Mouse (Mus musculus) limb, embryonic 11.5 days (tissue): ENCODE results near the gene Phlpp1. TPM values are rescaled to one million over a fixed set of nuclear protein-coding genes. Genes with fewer than 3 reads are reported as not detected.

Source experiments
- ATAC-seq: fragments of 200-750 bp; cut with Nextera tagmentation; 2 replicates; pipeline ENCODE4 v1.8.0; 2017; ENCODE audit warnings: low read depth; ENCODE audit not compliant: insufficient number of reproducible peaks, low FRiP score, low TSS enrichment
- DNase-seq: peaks from one replicate; pipeline ENCODE4 v3.0.0-alpha.2; 2015; ENCODE audit warnings: low spot score
- H3K27ac ChIP-seq: fragments of 300-500 bp; sonication (generic); replicated peaks from 2 replicates; pipeline ENCODE4 v1.5.1; 2014; ENCODE audit warnings: low read depth, mild to moderate bottlenecking, low read length
- H3K27me3 ChIP-seq: fragments of 300-500 bp; sonication (generic); 2 replicates; pipeline ENCODE4 v1.6.1; 2014; ENCODE audit warnings: mild to moderate bottlenecking, low read length, mixed read lengths; ENCODE audit not compliant: control insufficient read depth, insufficient read depth
- H3K36me3 ChIP-seq: fragments of 300-500 bp; sonication (generic); 2 replicates; pipeline ENCODE4 v1.6.1; 2014; ENCODE audit warnings: mild to moderate bottlenecking, low read length, moderate library complexity, mixed read lengths; ENCODE audit not compliant: control insufficient read depth, insufficient read depth
- H3K4me1 ChIP-seq: fragments of 300-500 bp; sonication (generic); 2 replicates; pipeline ENCODE4 v1.6.1; 2014; ENCODE audit warnings: low read length, mixed read lengths; ENCODE audit not compliant: control insufficient read depth, insufficient read depth
- H3K4me2 ChIP-seq: fragments of 300-500 bp; sonication (generic); 2 replicates; pipeline ENCODE4 v1.6.1; 2014; ENCODE audit warnings: low read depth, mild to moderate bottlenecking, moderate library complexity; ENCODE audit not compliant: severe bottlenecking
- H3K4me3 ChIP-seq: fragments of 300-500 bp; sonication (generic); 2 replicates; pipeline ENCODE4 v1.5.1; 2014; ENCODE audit warnings: low read depth, low read length
- H3K9ac ChIP-seq: fragments of 300-500 bp; sonication (generic); 2 replicates; pipeline ENCODE4 v1.6.1; 2014; ENCODE audit warnings: mild to moderate bottlenecking, low read length
- H3K9me3 ChIP-seq: fragments of 300-500 bp; sonication (generic); 2 replicates; pipeline ENCODE4 v1.6.1; 2016; ENCODE audit warnings: low read length; ENCODE audit not compliant: control insufficient read depth
- WGBS: fragments of 180-500 bp; shearing (Covaris S2); extraction: QIAGEN DNeasy Blood & Tissue Kit; methylation state at CpG from one replicate; pipeline ENCODE4 v1.1.7; 2014; 5-methylcytosine and 5-hydroxymethylcytosine counted together
- polyA plus RNA-seq: library from polyadenylated mRNA; unstranded; fragments of >200 nt; fragmentation: Nextera tagmentation; extraction: Ambion mirVana; gene quantifications from 2 replicates; pipeline ENCODE4 v1.2.1, GENCODE M21; 2014

Phlpp1 gene
- polyA plus RNA-seq, 1 experiment from 2014 or later = 3.2 TPM

DNA sequence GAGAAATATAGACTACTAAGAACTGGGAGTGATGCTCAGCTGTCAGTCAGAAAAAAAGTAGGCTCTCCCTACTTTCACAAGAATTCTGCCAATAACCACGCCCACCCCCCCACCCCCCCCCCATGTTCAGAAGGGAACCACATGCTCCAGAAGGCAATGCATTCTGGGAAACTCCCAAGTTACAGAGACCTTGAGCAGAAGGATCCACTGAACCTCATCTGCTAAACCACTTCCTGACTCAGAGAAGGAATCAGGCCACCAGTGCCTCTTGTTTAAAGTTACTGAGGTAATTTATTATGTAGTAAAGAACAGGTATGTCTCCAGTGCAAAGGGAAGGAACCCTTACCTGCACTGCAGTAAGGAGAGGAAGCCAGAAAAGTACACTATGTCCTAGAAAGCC, 26.5 kb upstream of the Phlpp1 start:
- DNase-seq (no peak), ATAC-seq (no peak)
- H3K9me3 ChIP-seq = no peaks in the 10 kb centered on the region
- 68% methylated on average over 1 of the region's 1 CpGs for WGBS
- no peak overlapping the region for H3K27ac ChIP-seq
- no peaks in the 10 kb centered on the region for H3K36me3 ChIP-seq
- no peak overlapping the region for H3K4me3 ChIP-seq
- no peaks in the 10 kb centered on the region for H3K4me1 ChIP-seq
- no peak overlapping the region for H3K4me2 ChIP-seq
- H3K9ac ChIP-seq = no peak overlapping the region
- H3K27me3 ChIP-seq = no peaks in the 10 kb centered on the region

DNA sequence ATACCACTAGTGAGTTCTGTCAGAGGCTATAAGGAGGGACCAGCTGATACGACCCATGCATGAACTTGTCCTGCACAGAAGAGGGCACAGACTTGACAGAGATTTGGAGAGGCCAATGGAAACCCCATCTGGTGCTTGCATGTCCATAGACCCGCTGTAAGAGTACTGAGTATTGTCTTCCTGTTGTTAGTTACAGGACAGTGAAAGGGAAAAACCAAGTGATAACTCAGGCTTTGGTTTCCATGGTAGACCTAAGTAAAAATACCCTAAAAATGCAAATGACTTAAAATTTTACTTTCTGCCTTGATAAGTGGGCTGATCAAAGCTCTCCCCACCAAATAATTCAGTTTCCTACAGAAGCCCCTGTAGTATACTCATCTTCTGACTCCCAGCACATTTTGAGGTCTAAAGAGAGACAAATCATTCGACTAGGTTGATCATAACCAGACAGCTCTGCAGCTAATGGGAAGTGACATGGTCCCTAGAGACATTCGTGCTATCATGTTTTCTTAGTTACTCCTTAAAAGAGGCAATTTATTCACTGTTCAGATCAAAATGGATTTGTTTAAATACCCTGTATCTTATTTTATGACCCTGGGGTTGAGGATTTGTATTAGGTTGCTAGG, 25.9 kb upstream of the Phlpp1 start:
- Histone ChIP-seq H3K36me3 (no peaks in the 10 kb centered on the region), H3K27me3 (no peaks in the 10 kb centered on the region), H3K9ac (no peak overlapping the region), H3K4me2 (no peak overlapping the region), H3K9me3 (no peaks in the 10 kb centered on the region), H3K4me3 (no peak overlapping the region), H3K27ac (no peak overlapping the region), H3K4me1 (no peaks in the 10 kb centered on the region)
- 88% methylated on average over 4 of the region's 4 CpGs for WGBS
- ATAC-seq (no peak), DNase-seq (no peak)

DNA sequence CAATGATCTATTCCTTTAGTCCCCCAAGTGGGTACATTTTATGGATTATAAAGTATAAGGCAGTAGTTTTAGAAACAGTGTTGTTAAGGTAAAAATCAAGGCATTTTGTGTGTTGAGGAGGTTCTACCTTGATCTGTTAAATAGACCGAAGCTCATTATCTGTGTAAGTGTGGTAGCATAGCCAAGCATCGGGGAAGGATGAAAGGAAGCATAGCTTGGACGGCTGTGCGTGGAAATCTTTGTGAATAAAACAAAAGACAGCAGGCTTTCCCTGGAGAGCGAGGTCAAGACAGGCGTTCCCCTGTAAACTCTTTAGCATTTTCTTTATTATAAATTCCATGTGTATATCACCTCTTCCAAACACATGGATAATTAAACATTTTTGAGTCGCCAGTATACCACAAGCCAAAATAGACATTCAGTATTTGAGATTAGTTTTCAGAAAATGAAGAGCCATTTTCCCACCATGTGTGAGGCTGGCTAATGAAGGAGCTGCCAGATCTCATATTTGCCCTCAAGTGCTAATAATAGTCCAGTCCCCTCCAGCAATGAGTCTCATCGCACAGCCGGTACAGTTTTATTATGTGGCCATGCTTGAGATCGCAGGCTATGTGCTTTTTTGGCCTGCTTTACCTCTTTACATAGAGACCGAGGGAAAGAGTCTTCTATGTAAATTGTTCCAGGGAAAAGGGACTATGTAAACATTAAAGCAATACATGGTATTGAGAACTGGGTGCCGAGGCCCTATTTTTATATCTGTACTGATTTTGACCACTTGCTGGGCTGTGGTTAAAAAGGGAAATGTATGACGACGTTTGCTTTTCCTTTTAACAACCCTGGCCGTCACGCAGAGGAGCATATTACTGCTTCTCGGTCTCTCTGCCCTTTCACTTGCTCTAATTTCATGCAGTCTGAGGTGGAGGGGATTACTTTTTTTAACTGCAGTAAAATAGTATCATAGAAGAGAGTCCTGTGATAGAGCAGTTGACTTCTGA, 22.9 kb upstream of the Phlpp1 start:
- ATAC-seq = no peak
- Histone ChIP-seq H3K9me3 (no peaks in the 10 kb centered on the region), H3K27ac (no peak overlapping the region), H3K9ac (no peak overlapping the region), H3K27me3 (no peaks in the 10 kb centered on the region), H3K4me2 (no peak overlapping the region), H3K4me1 (no peaks in the 10 kb centered on the region), H3K36me3 (no peaks in the 10 kb centered on the region), H3K4me3 (no peak overlapping the region)
- 83% methylated on average over 17 of the region's 17 CpGs for WGBS
- DNase-seq = no peak

DNA sequence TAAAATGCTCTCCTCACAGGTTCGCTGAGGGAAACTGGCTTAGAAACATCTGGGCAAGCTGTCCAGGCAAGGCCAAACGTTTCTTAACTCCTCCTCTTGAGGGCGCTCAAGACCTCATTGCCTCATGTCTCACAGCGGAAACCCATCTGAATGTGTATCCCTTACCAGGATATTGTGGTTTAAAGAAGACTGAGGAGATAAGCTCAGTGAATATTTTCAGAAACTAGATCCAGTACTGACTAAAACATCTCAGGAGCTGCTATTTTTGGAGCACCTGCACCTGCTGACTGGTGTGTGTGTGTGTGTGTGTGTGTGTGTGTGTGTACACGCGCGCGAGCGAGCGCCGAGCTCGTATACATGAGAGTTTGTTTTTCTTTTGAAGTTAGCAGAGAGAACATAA, 19.7 kb upstream of the Phlpp1 start:
- Histone ChIP-seq H3K9me3 (no peaks in the 10 kb centered on the region), H3K27me3 (no peaks in the 10 kb centered on the region), H3K4me3 (no peak overlapping the region), H3K27ac (no peak overlapping the region), H3K4me2 (no peak overlapping the region), H3K4me1 (no peaks in the 10 kb centered on the region), H3K9ac (no peak overlapping the region), H3K36me3 (no peaks in the 10 kb centered on the region)
- WGBS = 85% methylated on average over 12 of the region's 12 CpGs
- DNase-seq (no peak), ATAC-seq (no peak)

DNA sequence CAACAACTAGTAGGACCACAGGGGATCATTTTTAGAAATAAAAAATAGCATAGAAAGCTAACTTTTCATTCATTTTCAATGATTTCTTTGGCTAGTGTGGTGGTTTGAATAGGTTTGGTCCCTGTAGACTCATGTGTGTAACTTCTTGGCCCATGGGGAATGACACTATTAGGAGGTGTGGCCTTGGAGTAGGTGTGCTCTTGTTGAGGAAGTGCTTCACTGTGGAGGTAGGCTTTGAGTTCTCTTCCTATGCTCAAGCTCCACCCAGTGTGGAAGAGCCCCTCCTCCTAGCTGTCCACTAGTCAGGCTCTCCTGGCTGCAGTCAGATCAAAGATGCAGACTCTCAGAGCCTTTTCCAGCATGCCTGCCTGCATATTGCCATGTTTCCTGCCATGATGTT, 18.8 kb upstream of the Phlpp1 start:
- Histone ChIP-seq H3K9me3 (no peaks in the 10 kb centered on the region), H3K4me2 (no peak overlapping the region), H3K4me1 (no peaks in the 10 kb centered on the region), H3K9ac (no peak overlapping the region), H3K27ac (no peak overlapping the region), H3K4me3 (no peak overlapping the region), H3K27me3 (no peaks in the 10 kb centered on the region), H3K36me3 (no peaks in the 10 kb centered on the region)
- DNase-seq (no peak), ATAC-seq (no peak)

DNA sequence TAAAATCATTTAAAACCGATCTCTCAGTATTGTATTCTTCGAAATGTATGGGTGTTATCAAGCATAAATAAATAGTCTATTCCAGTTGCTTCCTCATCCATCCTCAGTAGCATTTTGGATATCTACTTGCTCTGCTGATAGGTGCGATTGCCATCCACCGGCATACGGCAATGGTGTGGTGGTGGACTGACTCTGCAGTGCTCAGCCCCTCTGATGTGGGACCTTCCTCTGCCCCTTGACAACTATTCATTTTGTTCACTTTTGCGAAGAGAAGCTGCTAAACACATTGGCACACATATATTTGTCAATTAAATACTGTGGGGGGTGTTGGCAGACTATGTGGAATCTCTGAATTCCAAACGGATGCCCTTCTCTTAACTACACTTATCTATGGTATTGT, 17.0 kb upstream of the Phlpp1 start:
- H3K4me3 ChIP-seq = no peak overlapping the region
- no peak for ATAC-seq
- H3K9me3 ChIP-seq = no peaks in the 10 kb centered on the region
- WGBS = 90% methylated on average over 7 of the region's 7 CpGs
- H3K36me3 ChIP-seq = no peaks in the 10 kb centered on the region
- no peaks in the 10 kb centered on the region for H3K4me1 ChIP-seq
- no peak overlapping the region for H3K4me2 ChIP-seq
- DNase-seq = no peak
- H3K9ac ChIP-seq = no peak overlapping the region
- H3K27ac ChIP-seq = no peak overlapping the region
- no peaks in the 10 kb centered on the region for H3K27me3 ChIP-seq

DNA sequence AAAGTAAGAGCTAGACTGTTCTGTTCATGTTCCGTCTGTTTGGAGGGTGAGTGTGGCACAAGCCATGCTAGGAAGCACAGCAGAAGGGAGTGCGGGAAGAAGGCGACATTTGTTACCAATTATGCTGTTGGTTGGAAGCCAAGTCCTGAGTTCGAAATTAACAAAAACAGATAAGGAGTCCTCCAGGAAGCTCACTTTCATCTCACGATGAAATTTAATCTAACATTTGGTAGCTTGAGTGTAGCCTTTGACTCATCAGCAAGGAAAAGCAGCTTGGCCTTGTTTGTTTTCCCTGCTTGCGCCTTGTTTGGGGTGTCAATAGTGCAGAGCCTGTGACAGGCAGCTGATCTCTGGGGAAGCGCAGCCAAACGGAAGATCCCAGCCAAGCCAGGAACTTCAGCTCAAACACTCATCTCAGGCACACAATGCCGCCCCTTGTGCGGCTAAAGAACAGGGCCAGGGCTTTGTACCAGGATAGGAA, 16.4 kb upstream of the Phlpp1 start:
- Histone ChIP-seq H3K36me3 (no peaks in the 10 kb centered on the region), H3K4me2 (no peak overlapping the region), H3K4me1 (no peaks in the 10 kb centered on the region), H3K27ac (no peak overlapping the region), H3K9me3 (no peaks in the 10 kb centered on the region), H3K27me3 (no peaks in the 10 kb centered on the region), H3K9ac (no peak overlapping the region), H3K4me3 (no peak overlapping the region)
- no peak for ATAC-seq
- 81% methylated on average over 10 of the region's 10 CpGs for WGBS
- no peak for DNase-seq

DNA sequence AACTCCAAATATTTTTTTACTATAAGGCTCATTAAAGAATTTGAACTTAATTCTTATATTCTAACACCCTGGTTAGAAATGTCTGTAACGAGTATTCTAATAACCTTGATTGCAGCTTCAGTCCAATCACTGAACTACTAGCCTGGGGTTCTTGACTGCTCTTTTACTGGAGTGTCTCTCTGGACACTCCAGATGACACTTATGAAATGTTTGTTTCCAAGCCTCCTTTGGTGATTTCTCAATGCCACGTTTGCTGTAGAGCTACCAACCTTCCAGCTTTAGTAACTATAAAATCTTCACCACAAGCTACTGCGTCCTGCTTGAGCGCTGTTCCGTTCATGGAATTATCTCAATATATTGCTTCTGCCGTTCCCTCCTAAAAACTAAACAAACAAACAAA, 15.8 kb upstream of the Phlpp1 start:
- Histone ChIP-seq H3K4me2 (no peak overlapping the region), H3K9me3 (no peaks in the 10 kb centered on the region), H3K27me3 (no peaks in the 10 kb centered on the region), H3K4me3 (no peak overlapping the region), H3K36me3 (no peaks in the 10 kb centered on the region), H3K9ac (no peak overlapping the region), H3K4me1 (no peaks in the 10 kb centered on the region), H3K27ac (no peak overlapping the region)
- WGBS = 89% methylated on average over 6 of the region's 6 CpGs
- no peak for ATAC-seq
- no peak for DNase-seq
